Mouse (Mus musculus): Measurements from ENCODE around the gene Rflna.

Gene Rflna

DNA sequence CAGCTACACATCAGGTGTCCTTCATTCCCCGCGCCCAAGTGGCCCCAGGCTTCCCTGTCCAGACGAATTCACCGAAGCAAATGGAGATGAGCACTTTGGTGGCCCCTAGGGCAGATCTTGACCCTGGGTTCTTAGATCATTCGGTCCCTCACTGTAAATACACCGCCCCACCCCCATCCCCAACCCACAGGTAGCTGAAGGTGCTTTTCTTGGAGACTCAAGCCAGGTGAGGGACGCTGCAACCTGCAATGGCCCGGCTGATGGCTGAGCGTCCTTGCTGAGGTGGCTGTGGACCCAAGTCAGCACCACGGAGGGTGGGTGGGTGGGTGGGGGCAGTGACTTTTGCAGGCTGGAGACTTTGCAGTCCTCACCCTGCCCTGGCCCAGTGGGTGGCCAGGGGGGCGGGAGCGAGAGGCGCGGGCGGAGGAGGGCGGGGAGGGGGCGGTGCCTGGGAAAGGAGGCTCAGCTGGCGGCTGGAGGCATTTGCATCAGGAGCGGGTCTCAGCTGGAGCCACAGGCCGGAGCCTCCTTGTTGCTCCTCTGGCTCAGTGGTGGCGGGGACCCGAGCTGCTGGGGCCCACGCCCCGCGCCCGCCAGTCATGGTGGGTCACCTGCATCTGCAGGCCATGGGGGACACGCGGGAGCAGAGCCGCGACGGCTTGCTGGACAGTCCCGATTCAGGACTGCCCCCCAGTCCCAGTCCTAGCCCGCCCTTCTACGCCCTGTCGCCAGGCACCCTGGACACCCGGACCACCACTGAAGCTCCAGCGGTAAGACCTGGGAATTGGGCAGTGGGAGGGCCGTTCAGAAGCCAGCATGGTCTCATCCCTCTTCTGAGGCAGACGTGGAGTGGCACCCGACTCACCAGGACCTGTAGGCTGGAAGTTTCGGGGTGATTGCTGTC, at the start of gene Rflna:
Gene Rflna, plus strand, starts transcription at position 253 of the 904 bp plus-strand sequence.
- no peak for DNase-seq (ENCODE audit: low spot score)

GRCm38 (mm10) chr5:124954404-124955305, 48.4 kb upstream of the Rflna start:
- DNase-seq (ENCODE audit: low spot score) = peak; percentile 32

DNA sequence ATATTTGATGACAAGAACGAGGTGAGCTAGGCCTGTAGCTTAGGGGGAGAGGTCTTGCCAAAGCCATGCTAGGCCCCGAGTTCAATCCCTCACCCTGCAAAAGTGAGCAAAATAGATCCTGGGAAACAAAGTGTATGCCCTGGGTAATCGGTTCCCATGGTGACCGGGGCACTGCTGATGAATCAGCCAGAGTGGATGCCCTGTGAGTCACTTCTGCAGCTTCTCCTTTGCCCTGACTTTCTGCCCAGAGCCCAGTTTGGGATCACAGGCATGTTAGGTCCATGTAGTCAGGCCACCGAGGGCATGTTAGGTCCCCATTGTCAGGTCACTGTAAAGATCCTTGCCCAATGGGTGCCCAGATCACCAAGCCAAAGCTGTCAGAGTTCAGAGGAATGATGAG, 45.5 kb upstream of the Rflna start:
- no peak for DNase-seq (ENCODE audit: low spot score)

DNA sequence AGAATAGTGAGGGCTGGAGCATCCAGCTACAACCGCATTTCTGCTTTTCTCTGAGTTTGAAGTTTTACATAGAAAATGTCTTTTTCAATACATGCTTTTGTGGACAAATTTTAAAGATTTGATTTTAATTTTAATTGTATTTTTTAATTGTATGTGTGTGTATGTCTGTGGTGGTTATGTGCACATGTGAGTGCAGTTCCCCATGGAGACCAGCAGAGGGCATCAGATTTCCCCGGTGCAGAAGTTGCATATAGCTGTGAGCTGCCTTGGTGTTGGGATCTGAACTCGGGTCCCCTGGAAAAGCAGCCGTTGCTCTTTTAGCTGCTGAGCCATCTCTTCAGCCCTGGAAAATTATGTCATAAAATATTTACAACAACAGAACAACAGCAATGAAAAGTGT, 43.9 kb upstream of the Rflna start:
- DNase-seq (ENCODE audit: low spot score) = no peak

DNA sequence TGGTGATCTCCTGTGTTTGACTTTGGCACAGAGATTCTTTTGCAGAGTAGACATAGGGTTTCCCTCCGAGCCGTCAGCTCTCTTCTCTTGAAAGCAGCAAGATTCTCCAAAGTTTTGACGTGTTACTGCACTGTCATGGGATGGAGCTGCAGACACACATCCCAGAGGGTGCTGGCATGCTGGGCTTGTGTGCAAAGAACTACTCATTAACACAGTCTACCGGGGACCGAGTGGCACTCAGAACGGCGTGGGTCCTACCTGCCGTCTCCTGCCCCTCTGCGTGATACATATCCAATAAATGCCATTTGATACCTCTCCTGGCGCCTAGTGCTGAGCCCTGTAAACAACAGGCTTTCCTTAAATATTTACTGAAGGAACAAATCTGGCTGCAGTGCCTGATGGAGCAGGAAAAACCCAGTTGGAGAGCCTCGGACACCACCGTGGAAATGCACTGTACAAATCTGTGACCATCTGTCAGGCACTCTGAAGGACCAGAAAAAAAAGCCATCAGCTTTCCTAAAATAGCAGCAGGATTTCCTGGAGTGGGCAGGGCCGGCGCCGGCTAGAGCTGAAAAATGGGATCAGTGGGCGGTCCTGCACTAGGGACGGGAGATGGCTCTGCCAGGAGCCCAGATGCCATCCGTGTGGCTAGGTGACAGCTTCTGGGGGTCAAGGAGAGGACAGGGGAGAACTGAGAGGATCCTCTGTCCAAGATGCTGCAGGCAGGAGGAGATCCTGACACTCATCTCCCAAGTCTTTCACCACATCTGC, 42.7 kb upstream of the Rflna start:
- DNase-seq (ENCODE audit: low spot score) = peak; percentile 80

GRCm38 (mm10) chr5:124961433-124961832, 41.6 kb upstream of the Rflna start:
- no peak for DNase-seq (ENCODE audit: low spot score)

DNA sequence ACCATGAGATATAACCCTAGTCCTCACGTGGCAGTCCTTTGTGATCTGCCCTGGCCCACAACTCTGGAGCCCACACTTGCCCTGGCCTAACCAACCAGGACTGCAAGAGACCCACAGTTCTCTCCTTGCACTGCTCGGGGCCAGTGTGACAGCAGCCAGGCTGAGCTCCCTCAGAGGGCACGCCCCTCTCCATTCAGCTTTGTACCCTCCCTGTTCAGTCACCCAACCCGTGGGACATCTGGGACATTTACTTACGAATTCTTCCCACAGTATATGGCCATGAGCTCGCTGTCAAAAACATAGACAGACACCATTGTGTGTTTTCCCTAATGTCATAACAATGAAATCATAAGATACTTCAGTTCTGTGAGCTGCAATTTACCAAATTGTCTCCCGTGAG, 40.3 kb upstream of the Rflna start:
- no peak for DNase-seq (ENCODE audit: low spot score)

DNA sequence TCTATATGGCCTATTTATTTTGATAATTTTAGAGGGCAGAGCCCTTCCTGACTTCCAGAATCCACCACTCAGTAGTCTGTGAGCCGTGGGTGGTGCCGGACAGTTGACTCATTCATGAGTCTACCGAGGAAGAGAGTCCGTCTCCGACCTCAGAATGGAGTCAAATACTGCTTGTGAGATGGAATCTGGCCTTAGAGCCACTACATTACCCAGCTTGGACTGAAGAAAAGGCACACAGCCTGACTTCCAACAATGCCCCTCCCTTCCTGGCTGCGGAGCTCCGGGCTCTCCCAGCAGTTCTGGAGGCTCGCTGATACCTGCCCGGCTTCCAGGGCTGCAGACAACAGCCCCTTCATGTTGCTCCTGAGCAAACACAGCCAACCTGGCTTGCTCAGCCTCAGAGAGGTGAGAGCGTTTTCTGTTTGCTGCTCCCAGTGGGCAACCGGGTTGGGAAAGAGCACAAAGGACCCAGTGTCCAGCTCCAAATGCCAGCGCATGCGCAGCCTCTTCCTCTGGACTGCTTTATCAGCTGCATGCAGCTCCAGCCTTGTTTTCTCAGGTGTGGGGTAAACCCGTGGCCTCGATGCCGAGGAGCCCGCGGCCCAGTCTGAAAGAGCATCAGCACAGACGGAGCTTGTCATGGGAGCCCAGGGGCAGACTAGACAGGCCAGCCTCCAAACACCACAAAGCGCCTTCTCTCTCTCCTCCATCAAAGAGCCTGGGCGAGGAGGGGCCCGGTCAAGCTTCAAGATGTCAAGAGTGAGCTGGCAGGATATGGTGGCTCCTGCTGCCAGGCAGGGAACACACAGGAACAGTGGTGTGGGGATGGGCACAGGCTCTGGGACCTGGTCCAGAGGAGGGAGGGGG, 39.0 kb upstream of the Rflna start:
- peak; percentile 14 for DNase-seq (ENCODE audit: low spot score)

DNA sequence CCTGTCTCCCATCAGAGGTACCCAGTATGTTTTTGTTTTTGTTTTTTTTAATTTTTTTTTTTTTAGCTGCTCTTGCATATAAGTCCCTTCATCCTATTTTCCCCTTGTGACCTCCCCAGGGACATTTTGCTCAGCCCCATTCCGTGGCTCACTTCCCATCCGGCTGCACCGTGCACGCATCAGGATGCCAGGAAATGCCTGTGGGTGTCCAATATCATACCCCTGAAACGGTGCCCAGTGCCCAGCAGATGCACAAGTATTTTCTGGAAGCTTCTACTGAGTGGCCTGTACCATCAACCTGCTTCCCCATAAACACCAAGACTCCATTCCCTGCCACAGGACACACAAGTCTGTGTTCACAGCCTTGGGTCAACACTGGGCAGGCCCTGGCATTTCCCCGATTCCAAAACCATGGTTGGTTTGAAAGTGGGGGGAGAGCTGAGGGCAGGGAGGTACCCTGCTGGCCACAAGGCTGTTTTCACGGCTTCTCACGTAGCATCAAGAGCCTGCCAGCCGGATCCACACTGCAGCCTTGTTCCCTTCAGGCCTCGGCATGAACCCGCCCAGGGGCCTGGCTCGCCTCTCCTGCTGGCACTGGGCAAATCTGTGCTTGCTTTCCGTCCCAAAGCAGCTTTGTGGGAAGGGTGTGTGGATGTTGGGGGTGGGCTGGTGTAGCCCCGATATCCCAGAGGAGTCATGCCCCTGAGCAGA, 36.2 kb upstream of the Rflna start:
- DNase-seq (ENCODE audit: low spot score) = no peak

DNA sequence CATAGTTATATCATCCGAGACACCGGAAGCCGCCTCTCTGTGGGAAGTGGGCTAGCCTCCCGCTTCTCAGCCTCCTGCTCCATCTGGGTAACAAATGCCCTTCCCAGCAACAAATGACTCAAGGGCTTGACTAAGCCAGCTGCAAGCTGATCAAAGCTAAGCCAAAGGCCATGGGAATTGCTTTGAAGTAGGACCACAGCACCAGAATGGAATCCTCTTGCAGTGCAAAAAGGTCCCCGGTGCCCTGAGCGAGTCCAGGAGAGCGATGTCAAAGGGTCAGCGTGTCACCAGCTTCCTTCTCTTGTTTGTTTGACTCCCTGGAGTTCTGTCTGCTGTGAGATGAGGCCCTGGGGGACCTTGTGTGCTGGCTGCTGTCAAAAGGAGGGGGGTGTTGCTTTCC, 33.2 kb upstream of the Rflna start:
- DNase-seq (ENCODE audit: low spot score) = peak; percentile 36

- no peak for DNase-seq (ENCODE audit: low spot score)
Measured at GRCm38 (mm10) chr5:124986222-124986621, 16.8 kb upstream of the Rflna start.

- DNase-seq (ENCODE audit: low spot score) = no peak
Measured at GRCm38 (mm10) chr5:124986656-124987055, 16.4 kb upstream of the Rflna start.

- DNase-seq (ENCODE audit: low spot score) = peak; percentile 40
Measured at GRCm38 (mm10) chr5:124989724-124990123, 13.3 kb upstream of the Rflna start.

DNA sequence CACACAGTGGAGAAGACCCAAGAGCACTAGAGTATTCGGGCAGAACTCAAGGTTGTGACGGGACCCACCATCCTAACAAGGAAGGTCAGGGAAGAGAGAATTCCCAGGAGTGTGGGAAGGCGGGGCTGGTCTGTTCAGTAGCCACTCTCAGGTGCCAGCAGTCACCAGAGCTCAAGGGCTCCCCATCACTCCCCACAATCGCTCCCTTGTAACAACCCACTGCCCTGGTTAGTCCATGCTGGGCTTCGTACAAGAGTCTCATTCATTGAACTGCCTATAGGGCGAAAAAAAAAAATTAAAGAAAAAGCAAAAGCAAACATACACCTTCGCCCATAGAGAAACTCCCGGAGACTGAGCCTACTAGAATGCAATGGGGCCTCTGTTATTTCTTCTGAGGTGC, 10.7 kb upstream of the Rflna start:
- no peak for DNase-seq (ENCODE audit: low spot score)

- peak; percentile 29 for DNase-seq (ENCODE audit: low spot score)
Measured at GRCm38 (mm10) chr5:124992891-124993290, 10.1 kb upstream of the Rflna start.

DNA sequence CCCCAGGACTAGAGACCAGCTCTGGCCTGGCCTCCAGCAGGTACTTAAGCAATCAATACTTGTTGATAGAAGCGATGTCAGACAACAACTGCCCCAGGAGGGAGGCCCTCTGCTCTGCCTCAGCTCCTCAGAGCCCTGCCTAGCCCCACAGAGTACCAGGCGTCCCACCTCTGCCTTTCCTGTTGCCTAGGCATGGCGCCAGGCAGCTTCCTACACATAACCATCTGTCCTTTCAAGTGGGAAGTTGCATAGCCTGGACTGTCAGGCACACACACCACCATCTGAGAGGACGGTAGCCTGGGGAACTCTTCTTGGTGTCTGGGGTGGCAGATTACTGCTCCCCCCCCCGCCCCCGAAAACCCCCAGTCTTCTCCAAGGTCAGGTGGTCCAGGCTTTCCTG, 6.2 kb upstream of the Rflna start:
- DNase-seq (ENCODE audit: low spot score) = peak; percentile 37

- DNase-seq (ENCODE audit: low spot score) = no peak
Measured at GRCm38 (mm10) chr5:124997913-124998312, 5.1 kb upstream of the Rflna start.

DNA sequence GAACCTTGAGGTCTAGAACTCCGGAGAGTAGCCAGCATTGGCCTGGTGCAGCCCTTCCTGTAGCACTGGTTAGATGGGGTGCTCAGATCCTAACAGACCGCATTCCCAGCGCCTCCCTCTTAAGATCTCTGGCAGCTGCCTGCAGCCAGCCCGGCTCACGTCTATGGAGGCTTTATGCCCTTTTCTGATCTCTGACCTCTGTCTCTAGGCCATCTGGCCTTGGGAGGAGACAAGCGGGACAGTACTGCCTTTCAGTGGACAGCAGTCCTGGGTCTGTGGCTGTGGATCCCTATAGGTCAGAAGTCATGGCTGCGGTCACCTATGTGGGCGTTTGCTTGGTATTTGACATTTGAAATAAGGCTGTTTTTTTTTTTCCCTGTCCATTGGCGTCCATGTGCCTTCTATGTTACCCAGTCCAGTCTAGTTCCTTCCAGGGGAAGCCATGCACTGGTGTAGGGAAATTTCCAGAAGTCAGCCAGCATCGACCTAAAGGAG, 2.2 kb upstream of the Rflna start:
- DNase-seq (ENCODE audit: low spot score) = no peak

GRCm38 (mm10) chr5:125003873-125004255, 843 bp downstream of the Rflna start:
- no peak for DNase-seq (ENCODE audit: low spot score)

Measured in lung, postnatal 25 days (tissue).